Mouse (Mus musculus) C2C12 (cell line): ENCODE results near the gene Grm8.

Experiments
- CEBPB ChIP-seq: IDR thresholded peaks from one replicate; pipeline ENCODE4 v1.6.1; 2011; ENCODE audit warnings: low read depth, mild to moderate bottlenecking, control low read depth, moderate library complexity
- CTCF ChIP-seq: IDR thresholded peaks from one replicate; pipeline ENCODE4 v1.5.1; 2011; ENCODE audit not compliant: control insufficient read depth, insufficient read depth, insufficient read length
- FOSL1 ChIP-seq: IDR thresholded peaks from one replicate; pipeline ENCODE4 v1.8.0; 2011; ENCODE audit warnings: mild to moderate bottlenecking, low read length; ENCODE audit not compliant: poor library complexity, insufficient read depth, severe bottlenecking
- MAX ChIP-seq: IDR thresholded peaks from one replicate; pipeline ENCODE4 v1.6.1; 2011; ENCODE audit warnings: mild to moderate bottlenecking, control low read depth
- MYOD1 ChIP-seq: IDR thresholded peaks from one replicate; pipeline ENCODE4 v1.6.1; 2011; ENCODE audit warnings: low read depth; ENCODE audit not compliant: control insufficient read depth, insufficient read length
- MYOG ChIP-seq: IDR thresholded peaks from one replicate; pipeline ENCODE4 v1.6.1; 2011; ENCODE audit not compliant: control insufficient read depth, insufficient read length; ENCODE audit errors: extremely low read depth
- USF1 ChIP-seq: IDR thresholded peaks from one replicate; pipeline ENCODE4 v1.6.1; 2011; ENCODE audit warnings: low read depth, mild to moderate bottlenecking, control low read depth, moderate library complexity

DNA sequence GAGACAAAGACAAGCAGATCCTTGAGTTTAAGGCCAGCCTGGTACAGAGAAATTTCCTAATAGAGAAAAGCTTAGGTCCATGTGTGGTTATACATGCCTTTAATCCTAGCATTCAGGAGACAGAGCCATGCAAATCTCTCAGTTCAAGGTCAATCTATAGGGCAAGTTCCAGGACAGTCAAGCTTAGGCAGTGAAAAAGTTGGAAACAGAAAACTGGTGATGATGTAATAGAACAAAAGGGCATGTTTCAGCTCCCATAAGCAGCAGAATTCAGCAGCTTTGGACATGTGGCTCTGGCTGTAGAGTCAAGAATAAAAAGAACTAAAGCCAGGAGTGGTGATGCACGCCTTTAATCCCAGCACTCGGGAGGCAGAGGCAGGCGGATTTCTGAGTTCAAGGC, 336.2 kb downstream of the Grm8 start:
- TF ChIP-seq CTCF, result no peak
- no peak for TF ChIP-seq MAX
- no peak for TF ChIP-seq MYOG
- no peak for TF ChIP-seq MYOD1
- TF ChIP-seq USF1, result no peak
- no peak for TF ChIP-seq FOSL1
- no peak for TF ChIP-seq CEBPB
